Mouse (Mus musculus): ENCODE measurements around the gene Tmem45a. TPM values are rescaled to one million over a fixed set of nuclear protein-coding genes. Genes with fewer than 3 reads are reported as not detected.

Gene Tmem45a
- polyA plus RNA-seq, 1 experiment from 2014 or later = 9.6 TPM

- Histone ChIP-seq H3K27me3 (ENCODE audit: control insufficient read depth, insufficient read depth, low read length) (no peaks in the 10 kb centered on the region), H3K27ac (ENCODE audit: low read depth, low read length) (no peak overlapping the region), H3K4me3 (ENCODE audit: low read depth, low read length) (no peak overlapping the region), H3K4me2 (ENCODE audit: low read depth) (no peak overlapping the region), H3K36me3 (ENCODE audit: control insufficient read depth, insufficient read depth, low read length) (no peaks in the 10 kb centered on the region), H3K9me3 (ENCODE audit: control insufficient read depth, low read length) (no peaks in the 10 kb centered on the region), H3K4me1 (ENCODE audit: control insufficient read depth, insufficient read depth, low read length) (no peaks in the 10 kb centered on the region), H3K9ac (ENCODE audit: low read length) (no peak overlapping the region)
- ATAC-seq (ENCODE audit: insufficient read depth, low FRiP score, low TSS enrichment) = no peak
- 94% methylated on average over 2 of the region's 2 CpGs for WGBS
- no peak for DNase-seq (ENCODE audit: low spot score)
Measured at GRCm38 (mm10) chr16:56785943-56786342, 100.0 kb downstream of the Tmem45a start.

- Histone ChIP-seq H3K4me2 (ENCODE audit: low read depth) (no peak overlapping the region), H3K9ac (ENCODE audit: low read length) (no peak overlapping the region), H3K9me3 (ENCODE audit: control insufficient read depth, low read length) (no peaks in the 10 kb centered on the region), H3K36me3 (ENCODE audit: control insufficient read depth, insufficient read depth, low read length) (no peaks in the 10 kb centered on the region), H3K4me3 (ENCODE audit: low read depth, low read length) (no peak overlapping the region), H3K4me1 (ENCODE audit: control insufficient read depth, insufficient read depth, low read length) (no peaks in the 10 kb centered on the region), H3K27ac (ENCODE audit: low read depth, low read length) (no peak overlapping the region), H3K27me3 (ENCODE audit: control insufficient read depth, insufficient read depth, low read length) (no peaks in the 10 kb centered on the region)
- 51% methylated on average over 10 of the region's 10 CpGs for WGBS
- peak; percentile 27 for DNase-seq (ENCODE audit: low spot score)
- ATAC-seq (ENCODE audit: insufficient read depth, low FRiP score, low TSS enrichment) = peak; percentile 74; the same call in 1 of the 2 replicates
Measured at GRCm38 (mm10) chr16:56771163-56772105, 114.5 kb downstream of the Tmem45a start.

Other genes starting within 250 kb of the Tmem45a start
- 213 and 219 TPM in 2 replicates for gene Tfg, start 168.7 kb downstream of the Tmem45a start, polyA plus RNA-seq (2014; fragmentation: Nextera tagmentation; extraction: Ambion mirVana)
- gene Adgrg7, start 90.3 kb downstream of the Tmem45a start, polyA plus RNA-seq (2014; fragmentation: Nextera tagmentation; extraction: Ambion mirVana) = not detected in 2 replicates
- gene Lnp1, start 41.9 kb upstream of the Tmem45a start, polyA plus RNA-seq (2014; fragmentation: Nextera tagmentation; extraction: Ambion mirVana) = not detected in 2 replicates
- not detected in 2 replicates for gene Tmem45a2, start 185.2 kb upstream of the Tmem45a start, polyA plus RNA-seq (2014; fragmentation: Nextera tagmentation; extraction: Ambion mirVana)
- gene Tomm70a, start 235.5 kb upstream of the Tmem45a start, polyA plus RNA-seq (2014; fragmentation: Nextera tagmentation; extraction: Ambion mirVana) = 74.6 and 74.8 TPM in 2 replicates